Mouse (Mus musculus) forebrain, embryonic 14.5 days (tissue): ENCODE results near the gene Mfng. TPM values are rescaled to one million over a fixed set of nuclear protein-coding genes. Genes with fewer than 3 reads are reported as not detected.

Experiments
- ATAC-seq: fragments of 200-750 bp; cut with Nextera tagmentation; 2 replicates; pipeline ENCODE4 v1.8.0; 2017; ENCODE audit warnings: mild to moderate bottlenecking, moderate library complexity
- DNase-seq: peaks from one replicate; pipeline ENCODE4 v3.0.0-alpha.2; 2015; ENCODE audit warnings: low spot score
- H3K27ac ChIP-seq: fragments of 300-500 bp; sonication (generic); 2 replicates; pipeline ENCODE4 v1.5.1; 2014; ENCODE audit warnings: low read depth, mild to moderate bottlenecking, control low read depth, low read length, moderate library complexity
- H3K27me3 ChIP-seq: fragments of 300-500 bp; sonication (generic); replicated peaks from 2 replicates; pipeline ENCODE4 v1.6.1; 2014; ENCODE audit warnings: low read length, control low read depth, mixed read lengths; ENCODE audit not compliant: control insufficient read depth, insufficient read depth
- H3K36me3 ChIP-seq: fragments of 300-500 bp; sonication (generic); 2 replicates; pipeline ENCODE4 v1.6.1; 2014; ENCODE audit warnings: low read length, control low read depth; ENCODE audit not compliant: control insufficient read depth, insufficient read depth
- H3K4me1 ChIP-seq: fragments of 300-500 bp; sonication (generic); 2 replicates; pipeline ENCODE4 v1.6.1; 2014; ENCODE audit warnings: antibody characterized with exemption, low read length, control low read depth; ENCODE audit not compliant: control insufficient read depth, insufficient read depth
- H3K4me2 ChIP-seq: fragments of 300-500 bp; sonication (generic); 2 replicates; pipeline ENCODE4 v1.6.1; 2014; ENCODE audit warnings: mild to moderate bottlenecking, control low read depth, low read length
- H3K4me3 ChIP-seq: fragments of 300-500 bp; sonication (generic); 2 replicates; pipeline ENCODE4 v1.5.1; 2014; ENCODE audit warnings: low read depth, low read length, control low read depth
- H3K9ac ChIP-seq: fragments of 300-500 bp; sonication (generic); 2 replicates; pipeline ENCODE4 v1.6.1; 2014; ENCODE audit warnings: mild to moderate bottlenecking, low read length, control low read depth, moderate library complexity
- H3K9me3 ChIP-seq: fragments of 300-500 bp; sonication (generic); replicated peaks from 2 replicates; pipeline ENCODE4 v1.6.1; 2016; ENCODE audit warnings: low read length, control low read depth, mixed read lengths; ENCODE audit not compliant: control insufficient read depth
- WGBS: fragments of 180-500 bp; shearing (Covaris S2); extraction: QIAGEN DNeasy Blood & Tissue Kit; methylation state at CpG from one replicate; pipeline ENCODE4 v1.1.7; 2014; 5-methylcytosine and 5-hydroxymethylcytosine counted together
- polyA plus RNA-seq: library from polyadenylated mRNA; unstranded; fragments of >200 nt; fragmentation: Nextera tagmentation; extraction: Ambion mirVana; gene quantifications from 2 replicates; pipeline ENCODE4 v1.2.1, GENCODE M21; 2014

The Mfng gene
- polyA plus RNA-seq, 1 experiment from 2014 or later = 51.5 TPM

DNA sequence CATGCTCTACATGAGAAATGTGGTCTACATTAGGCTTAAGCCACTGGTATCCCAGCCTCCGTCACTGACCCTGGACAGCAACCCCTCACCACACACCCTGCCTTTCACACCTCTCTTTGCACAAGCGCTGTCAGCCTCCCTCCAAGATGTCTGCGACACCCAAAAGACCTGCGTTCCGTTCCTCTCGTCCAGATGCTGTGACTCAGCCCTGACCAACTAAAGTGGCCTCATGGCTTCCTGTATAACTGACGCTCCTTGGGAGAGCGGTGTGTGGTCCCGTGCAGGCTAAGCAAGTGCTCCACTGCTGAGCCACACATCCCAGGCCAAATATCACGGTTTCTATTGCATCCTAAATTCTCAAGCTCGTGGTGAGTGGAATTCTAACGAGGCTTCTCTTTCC is 32.6 kb downstream of the Mfng start:
- no peaks in the 10 kb centered on the region for H3K9me3 ChIP-seq
- H3K27me3 ChIP-seq = no peaks in the 10 kb centered on the region
- peaks cover 20% of the 10 kb centered on the region for H3K4me1 ChIP-seq
- no peak for DNase-seq
- no peaks in the 10 kb centered on the region for H3K36me3 ChIP-seq
- H3K27ac ChIP-seq = no peak overlapping the region
- no peak overlapping the region for H3K9ac ChIP-seq
- H3K4me2 ChIP-seq = no peak overlapping the region
- WGBS = 75% methylated on average over 12 of the region's 12 CpGs
- no peak for ATAC-seq
- H3K4me3 ChIP-seq = no peak overlapping the region

DNA sequence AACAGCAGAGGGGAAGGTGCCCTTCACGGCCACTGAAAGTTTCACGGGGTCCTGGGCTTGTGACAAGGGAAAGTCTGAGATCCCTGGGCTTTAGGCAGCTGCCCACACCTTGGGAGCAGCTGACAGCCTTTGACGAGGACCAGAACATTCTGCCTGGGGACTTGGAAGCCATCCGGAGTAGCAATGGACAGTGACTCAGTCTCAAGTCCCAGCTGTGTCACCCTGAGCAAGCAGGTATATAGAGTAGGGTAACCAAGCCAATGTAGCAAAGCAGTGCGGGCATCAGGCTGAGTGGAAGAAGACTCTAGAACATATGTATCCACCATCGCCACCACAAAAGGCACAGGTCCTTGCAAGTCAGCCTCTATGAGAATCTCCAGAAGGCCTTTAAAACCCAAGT is 36.1 kb downstream of the Mfng start:
- H3K27ac ChIP-seq = peak overlapping the region; percentile 95
- H3K9ac ChIP-seq = peak overlapping the region; percentile 37; the same call in 1 of the 2 replicates
- peaks cover 26% of the 10 kb centered on the region for H3K4me1 ChIP-seq
- ATAC-seq (no peak), DNase-seq (no peak)
- no peaks in the 10 kb centered on the region for H3K36me3 ChIP-seq
- H3K4me2 ChIP-seq = no peak overlapping the region
- H3K9me3 ChIP-seq = no peaks in the 10 kb centered on the region
- H3K4me3 ChIP-seq = no peak overlapping the region
- 72% methylated on average over 6 of the region's 6 CpGs for WGBS
- H3K27me3 ChIP-seq = no peaks in the 10 kb centered on the region

DNA sequence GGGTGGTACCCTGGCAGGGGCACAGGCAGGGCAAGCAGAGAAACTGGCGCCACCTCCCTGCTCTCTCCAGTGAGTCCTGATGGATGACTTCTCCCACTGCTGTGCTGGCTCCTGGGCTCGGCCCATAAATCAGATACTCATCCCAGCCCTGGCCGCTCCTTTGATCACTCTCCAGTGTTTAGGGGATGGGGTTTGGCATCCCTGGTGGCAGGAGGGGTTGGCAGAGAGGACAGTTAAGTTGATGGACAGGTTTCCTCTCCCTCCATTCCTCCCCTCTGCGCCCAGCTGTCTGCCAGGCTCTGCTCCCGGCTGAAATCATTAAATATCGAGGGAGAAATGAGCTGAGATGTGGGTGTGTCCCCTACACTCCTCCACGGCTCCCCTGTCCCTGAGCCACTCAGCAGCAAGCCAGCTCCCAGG is 36.6 kb downstream of the Mfng start:
- Histone ChIP-seq H3K27ac (peak overlapping the region; percentile 95), H3K36me3 (no peaks in the 10 kb centered on the region), H3K4me2 (peak overlapping the region; percentile 1; the same call in 1 of the 2 replicates), H3K9ac (peak overlapping the region; percentile 37; the same call in 1 of the 2 replicates), H3K4me1 (peaks cover 26% of the 10 kb centered on the region), H3K27me3 (no peaks in the 10 kb centered on the region), H3K9me3 (no peaks in the 10 kb centered on the region), H3K4me3 (no peak overlapping the region)
- 35% methylated on average over 7 of the region's 7 CpGs for WGBS
- ATAC-seq (peak; percentile 42), DNase-seq (peak; percentile 72)

DNA sequence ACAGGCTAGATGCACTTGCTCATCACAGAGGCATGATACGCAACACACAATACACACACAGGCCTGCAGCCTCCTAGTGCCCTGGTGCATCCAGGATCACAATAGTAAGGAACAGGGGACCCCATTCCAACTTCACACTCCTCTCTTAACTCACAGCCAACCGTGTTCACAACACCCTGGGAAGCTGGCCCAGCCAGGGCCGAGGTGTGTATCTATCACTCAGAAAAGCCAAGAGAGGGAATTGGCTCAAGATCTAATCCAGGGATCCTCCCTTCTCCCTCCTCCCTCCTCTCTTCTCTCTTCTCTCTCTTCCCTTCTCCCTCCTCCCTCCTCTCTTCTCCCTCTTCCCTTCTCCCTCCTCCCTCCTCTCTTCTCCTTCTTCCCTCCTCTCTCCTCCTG is 37.1 kb downstream of the Mfng start:
- Histone ChIP-seq H3K9ac (peak overlapping the region; percentile 52; the same call in 1 of the 2 replicates), H3K27ac (peak overlapping the region; percentile 95), H3K36me3 (no peaks in the 10 kb centered on the region), H3K9me3 (no peaks in the 10 kb centered on the region), H3K27me3 (no peaks in the 10 kb centered on the region), H3K4me3 (no peak overlapping the region), H3K4me2 (peak overlapping the region; percentile 40), H3K4me1 (peaks cover 26% of the 10 kb centered on the region)
- 37% methylated on average over 3 of the region's 3 CpGs for WGBS
- ATAC-seq (peak; percentile 56), DNase-seq (peak; percentile 75)

DNA sequence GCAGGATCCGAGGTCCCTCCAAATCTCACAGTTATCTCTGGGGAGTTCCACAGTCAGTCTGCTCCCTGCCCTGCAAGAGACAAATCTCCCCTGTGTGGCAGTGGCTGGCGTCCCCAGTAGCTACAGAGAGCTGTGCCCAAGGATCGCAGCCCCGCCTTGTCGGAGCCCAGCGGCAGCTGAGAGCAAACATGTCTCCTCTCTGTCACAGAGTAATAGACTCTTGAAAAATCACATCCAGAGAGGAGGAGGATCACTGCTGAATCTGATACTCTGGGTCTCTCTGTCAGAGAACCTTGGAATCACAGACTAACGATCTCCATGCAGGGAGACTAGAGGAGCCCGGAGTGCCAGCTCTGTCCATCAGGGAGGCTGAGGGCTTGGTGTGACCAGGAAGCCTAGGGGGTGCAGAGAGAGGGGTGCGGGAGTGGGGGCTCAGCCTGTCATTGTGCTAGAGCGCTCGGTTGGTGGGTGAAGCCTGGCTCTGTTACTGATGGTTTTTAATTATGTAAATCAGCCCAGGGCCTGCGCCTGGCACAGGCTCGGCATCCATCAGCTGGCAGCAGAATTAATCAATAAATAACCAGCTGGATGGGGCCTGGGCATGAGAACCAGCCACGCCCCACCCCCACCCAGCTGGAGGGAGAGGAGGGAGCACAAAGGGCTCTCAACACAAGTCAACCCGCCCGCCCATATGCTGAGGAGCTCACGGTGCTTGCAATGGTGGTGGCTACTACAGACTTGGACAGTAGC is 37.7 kb downstream of the Mfng start:
- Histone ChIP-seq H3K9ac (peak overlapping the region; percentile 52), H3K36me3 (no peaks in the 10 kb centered on the region), H3K4me3 (no peak overlapping the region), H3K27ac (peak overlapping the region; percentile 95), H3K27me3 (no peaks in the 10 kb centered on the region), H3K9me3 (no peaks in the 10 kb centered on the region), H3K4me1 (peaks cover 26% of the 10 kb centered on the region), H3K4me2 (peak overlapping the region; percentile 40)
- DNase-seq = peak; percentile 93
- ATAC-seq = peak; percentile 93
- WGBS = 11% methylated on average over 17 of the region's 17 CpGs

DNA sequence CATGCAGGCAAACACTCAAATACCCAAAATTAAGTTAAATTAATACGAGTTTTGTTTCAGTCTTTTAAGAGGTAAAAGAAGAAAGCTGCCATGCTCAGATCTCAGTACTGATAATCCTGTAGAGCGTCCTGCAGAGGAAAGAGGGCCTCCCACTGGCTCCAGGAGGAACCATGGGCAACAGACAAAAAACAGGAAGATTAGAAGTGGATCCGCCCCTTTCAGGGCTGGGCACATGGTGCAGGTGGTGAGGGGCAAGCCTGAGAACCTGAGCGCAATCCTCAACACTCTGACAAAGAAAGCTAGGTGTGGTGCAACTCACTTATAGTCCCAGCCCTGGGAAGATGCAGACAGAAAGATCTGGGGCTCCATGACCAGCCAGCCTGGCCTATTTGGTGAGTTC is 41.4 kb downstream of the Mfng start:
- ATAC-seq (no peak), DNase-seq (no peak)
- Histone ChIP-seq H3K4me3 (no peak overlapping the region), H3K4me1 (peaks cover 18% of the 10 kb centered on the region), H3K27me3 (no peaks in the 10 kb centered on the region), H3K4me2 (no peak overlapping the region), H3K9ac (no peak overlapping the region), H3K27ac (no peak overlapping the region), H3K9me3 (no peaks in the 10 kb centered on the region), H3K36me3 (no peaks in the 10 kb centered on the region)
- 45% methylated on average over 4 of the region's 4 CpGs for WGBS

DNA sequence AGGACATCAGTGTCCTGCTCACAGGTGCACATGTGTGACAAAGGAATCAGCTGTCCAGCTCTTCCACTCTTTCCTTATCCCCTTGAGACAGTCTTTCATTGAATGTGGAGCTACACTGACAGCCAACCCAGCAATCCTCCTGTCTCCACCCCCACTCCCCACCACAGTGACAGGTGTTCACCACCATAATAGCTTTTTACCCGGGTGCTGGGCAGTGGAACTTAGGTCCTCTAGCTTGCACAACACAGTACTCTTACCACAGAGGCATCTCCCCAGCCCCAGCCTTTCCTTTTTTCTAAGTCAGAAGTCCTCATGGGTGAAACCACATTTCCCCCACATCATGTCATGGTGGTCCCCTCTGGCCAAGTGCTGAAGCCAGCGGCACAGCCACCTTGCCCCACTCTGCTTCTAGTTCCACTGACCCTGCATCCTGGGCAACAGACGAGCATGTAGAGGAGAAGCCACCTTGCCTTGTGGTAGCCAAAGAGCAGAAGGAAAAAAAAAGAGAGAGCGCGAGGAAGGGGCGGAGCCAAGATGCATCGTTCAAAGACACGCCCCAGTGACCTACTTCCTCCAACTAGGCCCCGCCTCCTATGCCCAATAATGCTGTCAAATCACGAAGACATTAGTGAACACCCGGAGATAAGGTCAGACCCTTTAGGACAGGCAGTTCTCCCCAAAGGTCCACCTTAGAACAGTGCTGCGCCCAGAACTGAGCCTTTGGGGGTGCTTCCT is 42.8 kb downstream of the Mfng start:
- DNase-seq = no peak
- WGBS = 88% methylated on average over 12 of the region's 12 CpGs
- no peak overlapping the region for H3K4me2 ChIP-seq

DNA sequence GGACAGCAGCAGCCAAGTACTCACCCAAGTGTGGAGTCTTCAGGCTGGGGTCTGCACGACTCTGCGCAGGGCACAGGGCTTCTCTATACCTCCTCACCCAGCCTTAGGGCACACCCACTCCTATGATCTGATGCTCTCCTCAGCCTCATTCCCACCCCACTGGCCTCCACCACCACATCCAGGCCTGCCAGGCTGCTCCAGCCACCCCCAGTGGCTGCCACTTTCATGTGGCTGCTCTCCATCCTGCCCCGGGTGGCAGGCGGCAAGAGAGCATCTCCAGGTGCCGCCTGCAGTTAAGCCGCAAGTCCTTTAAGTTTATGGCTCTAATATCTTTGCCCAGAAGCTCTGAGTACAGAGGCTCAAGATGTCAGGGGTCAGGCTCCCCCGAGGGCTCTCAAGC is 46.6 kb downstream of the Mfng start:
- DNase-seq (no peak), ATAC-seq (no peak)
- H3K4me3 ChIP-seq = no peak overlapping the region
- H3K4me2 ChIP-seq = no peak overlapping the region
- WGBS = 88% methylated on average over 7 of the region's 7 CpGs
- no peak overlapping the region for H3K9ac ChIP-seq
- no peaks in the 10 kb centered on the region for H3K36me3 ChIP-seq
- no peak overlapping the region for H3K27ac ChIP-seq
- H3K27me3 ChIP-seq = no peaks in the 10 kb centered on the region
- no peaks in the 10 kb centered on the region for H3K9me3 ChIP-seq
- H3K4me1 ChIP-seq = no peaks in the 10 kb centered on the region

More for the DNA sequence above, 42.8 kb downstream of the Mfng start:
- Histone ChIP-seq H3K27me3 (no peaks in the 10 kb centered on the region), H3K9me3 (no peaks in the 10 kb centered on the region), H3K4me1 (peaks cover 6% of the 10 kb centered on the region), H3K27ac (no peak overlapping the region), H3K36me3 (no peaks in the 10 kb centered on the region), H3K9ac (no peak overlapping the region), H3K4me3 (no peak overlapping the region)
- no peak for ATAC-seq

DNA sequence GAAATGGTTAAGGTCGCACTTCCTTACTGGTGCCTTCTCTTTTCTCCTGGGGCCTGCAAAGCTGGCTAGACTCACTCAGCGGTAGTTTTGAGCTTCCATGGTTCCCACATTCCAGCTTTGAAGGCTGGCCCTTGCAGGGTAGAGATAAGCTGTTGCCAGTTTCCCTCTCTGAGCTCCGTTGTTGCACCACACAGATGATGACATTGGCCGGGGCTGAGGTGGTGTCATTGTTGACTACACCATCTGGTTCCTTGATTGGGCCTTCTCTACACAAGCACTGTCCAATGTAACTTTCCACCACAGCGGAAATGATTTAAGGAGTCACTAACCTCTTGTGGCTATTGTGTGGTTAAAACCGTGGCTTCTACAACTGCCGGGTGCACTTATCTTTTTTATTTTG is 52.7 kb downstream of the Mfng start:
- Histone ChIP-seq H3K9ac (no peak overlapping the region), H3K4me2 (no peak overlapping the region), H3K27ac (no peak overlapping the region), H3K4me1 (no peaks in the 10 kb centered on the region; the same call in 1 of the 2 replicates), H3K4me3 (no peak overlapping the region), H3K27me3 (peaks cover 20% of the 10 kb centered on the region), H3K9me3 (no peaks in the 10 kb centered on the region), H3K36me3 (no peaks in the 10 kb centered on the region)
- WGBS = 81% methylated on average over 7 of the region's 7 CpGs
- no peak for DNase-seq
- ATAC-seq = no peak
